Mouse (Mus musculus): ENCODE measurements around the gene Sncg.
"Not testable (repeated sequence)": the region's sequence is repeated elsewhere in the genome, so short reads cannot be mapped to it uniquely, and the experiment has no call there.

Gene Sncg

GRCm38 (mm10) chr14:34374577-34374976 is at the start of gene Sncg:
Sncg (minus strand) TSS chr14:34374789.
- DNase-seq (ENCODE audit: low spot score) = no peak

GRCm38 (mm10) chr14:34421078-34421477 is 46.5 kb upstream of the Sncg start:
- DNase-seq (ENCODE audit: low spot score) = no peak

- DNase-seq (ENCODE audit: low spot score) = no peak
Observed at GRCm38 (mm10) chr14:34417501-34417900, 42.9 kb upstream of the Sncg start.

GRCm38 (mm10) chr14:34416946-34417345 is 42.4 kb upstream of the Sncg start:
- DNase-seq (ENCODE audit: low spot score) = not testable (repeated sequence)

GRCm38 (mm10) chr14:34412164-34412896 is 37.7 kb upstream of the Sncg start:
- DNase-seq (ENCODE audit: low spot score) = no peak

GRCm38 (mm10) chr14:34410716-34411115 is 36.1 kb upstream of the Sncg start:
- no peak for DNase-seq (ENCODE audit: low spot score)

- DNase-seq (ENCODE audit: low spot score) = no peak
Observed at GRCm38 (mm10) chr14:34403424-34403823, 28.8 kb upstream of the Sncg start.

GRCm38 (mm10) chr14:34402871-34403270 is 28.3 kb upstream of the Sncg start:
- no peak for DNase-seq (ENCODE audit: low spot score)

GRCm38 (mm10) chr14:34401135-34401534 is 26.5 kb upstream of the Sncg start:
- DNase-seq (ENCODE audit: low spot score) = no peak

- no peak for DNase-seq (ENCODE audit: low spot score)
Observed at GRCm38 (mm10) chr14:34400021-34400420, 25.4 kb upstream of the Sncg start.

GRCm38 (mm10) chr14:34399301-34399700 is 24.7 kb upstream of the Sncg start:
- no peak for DNase-seq (ENCODE audit: low spot score)

- DNase-seq (ENCODE audit: low spot score) = no peak
Observed at GRCm38 (mm10) chr14:34398901-34399300, 24.3 kb upstream of the Sncg start.

GRCm38 (mm10) chr14:34397871-34398270 is 23.3 kb upstream of the Sncg start:
- DNase-seq (ENCODE audit: low spot score) = no peak

GRCm38 (mm10) chr14:34393295-34393694 is 18.7 kb upstream of the Sncg start:
- DNase-seq (ENCODE audit: low spot score) = no peak

GRCm38 (mm10) chr14:34382921-34383704 is 8.5 kb upstream of the Sncg start:
- DNase-seq (ENCODE audit: low spot score) = no peak

GRCm38 (mm10) chr14:34378560-34379331 is 4.2 kb upstream of the Sncg start:
- DNase-seq (ENCODE audit: low spot score) = no peak

- no peak for DNase-seq (ENCODE audit: low spot score)
Observed at GRCm38 (mm10) chr14:34377121-34377520, 2.5 kb upstream of the Sncg start.

- no peak for DNase-seq (ENCODE audit: low spot score)
Observed at GRCm38 (mm10) chr14:34375941-34376340, 1.4 kb upstream of the Sncg start.

GRCm38 (mm10) chr14:34375415-34375904 is 871 bp upstream of the Sncg start, which contains the start of gene Mmrn2:
Mmrn2 (plus strand) TSS chr14:34375465.
- no peak for DNase-seq (ENCODE audit: low spot score)

GRCm38 (mm10) chr14:34373581-34373980 is 1.0 kb downstream of the Sncg start:
- DNase-seq (ENCODE audit: low spot score) = no peak

GRCm38 (mm10) chr14:34372646-34373045 is 1.9 kb downstream of the Sncg start:
- DNase-seq (ENCODE audit: low spot score) = no peak

- DNase-seq (ENCODE audit: low spot score) = no peak
Observed at GRCm38 (mm10) chr14:34371763-34372162, 2.8 kb downstream of the Sncg start.

Data from urinary bladder, postnatal 10 days (tissue).